Mouse (Mus musculus) cerebellum, adult 11 months (tissue): ENCODE data around the gene Arhgef10l.

Experiments used
- DNase-seq: peaks from one replicate; pipeline ENCODE4 v3.0.0; 2022

Gene Arhgef10l

DNA sequence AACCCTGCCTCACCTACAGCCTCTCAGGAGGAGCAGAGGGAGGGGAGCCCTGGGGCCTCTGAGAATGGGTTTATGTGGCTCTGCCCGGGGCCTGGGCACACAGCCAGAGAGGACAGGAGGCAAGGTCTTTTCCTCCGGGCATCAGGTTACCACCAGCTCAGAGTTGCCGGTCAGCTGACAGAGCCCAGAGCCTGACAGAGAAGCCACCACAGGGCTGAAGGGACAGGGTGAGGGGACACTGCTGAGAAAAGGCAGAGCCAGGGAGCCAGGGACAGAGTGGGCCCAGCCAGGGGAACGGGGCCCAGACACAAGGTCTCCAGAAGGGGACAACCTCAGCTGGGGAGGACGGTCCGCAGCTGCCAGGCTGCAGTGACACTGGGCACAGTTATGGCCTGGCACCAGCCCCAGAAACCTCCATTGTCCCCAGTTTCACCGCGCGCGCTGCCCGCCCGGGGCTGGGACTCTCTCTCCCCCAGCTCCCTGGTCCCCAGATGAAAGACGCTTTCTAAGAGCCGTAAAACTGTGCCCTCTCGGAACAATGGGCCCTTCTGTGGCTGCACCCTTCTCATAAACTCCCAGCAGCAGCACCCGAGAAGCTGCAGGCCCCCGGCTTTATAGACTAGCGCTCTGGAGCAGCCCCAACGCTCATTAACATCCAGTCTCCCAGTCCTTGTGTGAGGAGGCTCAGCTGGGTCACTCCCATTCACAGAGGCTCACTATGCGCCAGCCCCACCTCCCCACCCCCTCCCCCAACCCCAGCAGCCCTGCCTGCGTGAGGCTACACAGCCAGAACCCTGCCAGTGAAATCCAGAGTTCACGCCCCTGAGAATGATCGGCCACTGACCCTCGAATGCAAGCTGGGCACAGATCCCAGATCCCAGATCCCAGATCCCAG is 7.9 kb downstream of the Arhgef10l start:
- DNase-seq: no peak

- DNase-seq: no peak
These were observed 9.3 kb downstream of the Arhgef10l start for GRCm38 (mm10) chr4:140656529-140656928.

DNA sequence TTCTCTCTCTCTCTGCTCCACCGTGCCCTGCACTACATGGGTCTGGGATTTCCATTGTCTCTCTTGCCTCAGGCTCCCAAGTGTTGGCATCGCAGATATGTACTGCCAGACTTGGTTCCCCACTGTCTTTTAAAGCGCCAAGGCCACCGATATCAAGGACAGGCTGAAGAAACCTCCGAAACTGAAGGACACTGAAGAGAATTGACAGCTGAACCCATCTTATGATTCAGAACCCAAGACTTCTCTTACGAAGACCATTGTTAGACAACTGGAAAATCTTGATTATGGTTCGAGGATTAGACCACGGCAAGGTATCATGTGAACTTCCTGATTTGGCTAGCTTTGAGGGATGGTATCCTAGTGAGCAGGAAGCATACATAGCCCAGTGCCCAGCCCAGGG is 11.0 kb downstream of the Arhgef10l start:
- no peak for DNase-seq

DNA sequence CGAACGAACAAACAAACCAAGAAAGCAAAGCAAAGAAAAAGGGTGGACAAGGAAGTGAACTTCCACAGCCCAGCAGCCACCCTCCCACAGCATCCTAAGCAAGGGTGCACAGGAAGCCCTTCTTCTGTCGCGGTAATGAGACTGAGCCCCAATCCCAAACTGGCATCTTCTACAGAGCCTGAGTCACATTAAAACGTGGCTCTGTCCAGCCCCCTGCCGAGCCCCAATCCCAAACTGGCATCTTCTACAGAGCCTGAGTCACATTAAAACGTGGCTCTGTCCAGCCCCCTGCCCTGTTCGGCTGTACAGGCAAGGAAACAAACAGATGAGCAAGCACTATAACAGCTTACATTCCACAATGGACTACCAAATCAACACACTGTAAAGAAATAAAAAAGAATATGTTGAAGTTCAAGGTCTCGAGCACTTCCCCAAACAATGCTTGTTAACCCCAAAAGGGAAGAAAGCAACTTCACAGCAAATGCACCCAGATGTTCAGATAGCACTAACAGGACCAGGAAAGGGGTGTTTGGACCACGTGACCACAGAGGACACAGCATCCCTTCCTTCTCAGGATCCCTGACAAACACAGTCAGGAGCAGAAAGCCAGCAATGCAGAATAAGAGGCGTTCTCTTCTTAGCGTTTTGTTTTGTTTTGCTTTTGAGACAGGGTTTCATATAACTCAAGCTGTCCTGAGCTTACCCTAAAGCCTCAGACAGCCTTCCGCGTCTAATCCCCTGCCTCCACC is 11.8 kb downstream of the Arhgef10l start:
- no peak for DNase-seq

GRCm38 (mm10) chr4:140649731-140650130 is 16.1 kb downstream of the Arhgef10l start:
- no peak for DNase-seq

DNA sequence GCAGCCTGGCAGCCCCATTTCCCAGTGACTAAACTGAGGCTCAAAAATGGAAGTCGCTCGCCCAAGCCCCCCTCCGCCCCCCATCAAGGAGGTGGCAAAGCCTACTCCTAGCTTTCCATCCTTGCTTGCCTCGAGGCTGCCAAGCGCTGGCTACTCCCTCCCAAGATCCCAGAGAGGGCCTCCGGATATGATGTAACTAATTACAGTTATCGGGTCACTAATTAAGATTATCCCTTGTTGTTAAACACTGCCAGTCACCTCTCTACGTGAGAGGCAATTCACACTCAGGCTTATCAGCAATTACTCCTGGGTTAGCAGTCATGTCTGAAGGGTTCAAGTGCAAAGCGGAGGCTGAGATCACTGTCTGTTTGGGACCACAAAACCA is 16.6 kb downstream of the Arhgef10l start:
- no peak for DNase-seq

GRCm38 (mm10) chr4:140648443-140649206 is 17.2 kb downstream of the Arhgef10l start:
- DNase-seq: peak; percentile 64

GRCm38 (mm10) chr4:140647711-140648421 is 17.9 kb downstream of the Arhgef10l start:
- peak; percentile 82 for DNase-seq

GRCm38 (mm10) chr4:140645638-140646037 is 20.2 kb downstream of the Arhgef10l start:
- no peak for DNase-seq

DNA sequence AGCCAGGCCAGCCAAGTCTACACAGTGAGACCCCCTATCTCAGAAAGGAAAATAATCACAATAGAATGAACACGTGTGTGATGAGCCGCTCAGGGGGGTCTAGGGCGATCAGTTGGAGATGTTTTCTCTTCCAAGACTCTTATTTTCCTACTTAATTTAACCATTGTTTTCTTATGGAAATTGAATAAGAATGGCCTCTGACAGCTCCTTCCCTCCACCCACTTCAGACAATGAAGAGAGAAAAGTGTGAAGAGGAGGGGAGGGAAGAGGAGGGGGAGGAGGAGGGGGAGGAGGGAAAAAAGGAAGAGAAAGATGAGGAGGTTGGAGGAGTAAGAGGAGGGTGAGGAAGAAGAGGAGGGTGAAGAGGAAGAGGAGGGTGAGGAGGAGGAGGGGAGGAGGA is 21.1 kb downstream of the Arhgef10l start:
- no peak for DNase-seq

GRCm38 (mm10) chr4:140644276-140644675 is 21.5 kb downstream of the Arhgef10l start:
- no peak for DNase-seq

DNA sequence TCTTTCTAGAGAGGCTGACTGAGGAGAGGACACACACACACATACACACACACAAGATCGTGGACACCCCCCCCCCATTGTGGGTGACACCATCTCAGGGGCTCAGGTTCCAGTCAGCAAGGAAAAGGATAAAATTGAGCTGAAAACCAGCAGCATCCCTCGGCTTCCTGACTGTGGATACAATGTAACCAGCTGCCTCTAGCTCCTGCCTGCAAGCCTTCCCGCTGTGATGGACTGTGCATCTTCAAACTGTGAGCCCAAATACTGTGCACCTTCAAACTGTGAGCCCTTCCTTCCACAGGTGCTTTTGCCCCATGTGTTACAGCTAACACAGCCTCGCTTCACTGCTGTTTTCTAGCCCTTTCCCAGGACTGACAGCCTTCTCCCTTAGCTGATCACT is 23.4 kb downstream of the Arhgef10l start:
- no peak for DNase-seq

GRCm38 (mm10) chr4:140641414-140641918 is 24.3 kb downstream of the Arhgef10l start:
- peak; percentile 69 for DNase-seq

- no peak for DNase-seq
These were observed 25.1 kb downstream of the Arhgef10l start for GRCm38 (mm10) chr4:140640668-140641067.

DNA sequence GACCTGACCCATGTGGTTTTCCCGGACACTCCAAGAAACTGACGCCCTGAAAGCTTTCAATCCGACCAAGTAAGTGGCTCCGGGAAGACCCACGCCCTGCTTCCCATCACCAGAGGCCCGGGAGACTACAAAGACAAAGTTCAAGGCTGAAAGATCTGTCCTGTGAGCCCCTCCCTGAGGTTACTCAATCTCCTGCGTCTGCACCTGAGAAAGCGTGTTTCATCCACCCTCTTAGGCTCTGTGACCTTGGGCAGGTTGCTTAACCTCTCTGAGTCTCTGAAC is 25.6 kb downstream of the Arhgef10l start:
- DNase-seq: no peak

DNA sequence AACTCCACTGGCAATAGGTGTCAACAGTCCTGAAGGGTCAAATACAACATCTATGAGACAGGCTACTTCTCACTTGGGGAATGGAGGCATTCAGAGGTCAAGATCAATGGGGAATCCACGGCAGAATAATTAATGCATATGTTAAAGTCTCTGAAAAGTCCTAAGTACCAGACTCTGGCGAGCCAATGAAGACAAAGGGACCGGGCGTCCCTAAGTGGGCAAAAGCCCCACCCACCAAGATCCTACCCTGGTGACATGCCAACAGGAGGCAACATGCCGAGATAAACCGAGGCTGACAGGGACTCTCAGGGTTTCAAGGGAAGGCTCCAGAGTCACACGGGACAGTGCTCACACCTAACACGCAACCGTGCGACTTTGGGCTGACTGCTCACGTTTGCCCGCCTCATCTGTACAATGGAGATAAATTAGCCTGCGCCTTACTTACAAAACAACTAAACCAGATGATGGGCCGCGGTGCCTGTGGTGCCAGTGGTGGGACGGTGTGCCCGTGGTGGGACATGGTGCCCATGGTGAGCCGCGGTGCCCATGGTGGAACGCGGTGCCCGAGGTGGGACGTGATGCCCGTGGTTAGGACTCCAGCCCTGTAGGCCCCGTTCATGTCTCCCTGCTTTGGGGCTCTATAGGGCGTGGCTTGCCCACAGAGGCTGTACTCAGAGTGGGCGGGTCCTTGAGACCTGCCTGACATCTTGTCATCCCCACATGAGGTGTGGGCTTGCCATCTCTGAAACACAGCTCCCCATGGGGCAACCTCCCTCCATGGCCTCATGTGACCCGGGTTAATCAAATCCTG is 26.2 kb downstream of the Arhgef10l start:
- no peak for DNase-seq

GRCm38 (mm10) chr4:140638591-140638990 is 27.2 kb downstream of the Arhgef10l start:
- DNase-seq: no peak

DNA sequence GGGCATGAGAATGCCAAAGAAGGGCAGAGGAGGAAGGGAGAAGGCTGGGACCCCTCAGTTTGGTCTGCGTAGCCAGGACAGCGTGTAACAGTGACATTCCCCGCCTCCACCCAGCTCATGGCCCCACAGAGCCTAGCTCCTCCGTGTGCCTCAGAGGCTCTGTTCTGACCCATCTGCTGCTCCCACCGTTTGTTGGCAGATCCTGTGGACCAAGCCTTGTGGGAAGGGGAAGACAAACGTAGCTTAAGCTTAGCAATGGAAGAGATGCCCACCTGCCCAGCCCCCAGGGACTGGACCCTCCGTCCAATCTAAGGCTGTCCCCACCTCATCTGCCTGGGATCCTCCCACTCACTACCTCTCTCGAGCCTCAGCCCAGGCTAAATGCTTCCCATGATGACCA is 28.5 kb downstream of the Arhgef10l start:
- no peak for DNase-seq

DNA sequence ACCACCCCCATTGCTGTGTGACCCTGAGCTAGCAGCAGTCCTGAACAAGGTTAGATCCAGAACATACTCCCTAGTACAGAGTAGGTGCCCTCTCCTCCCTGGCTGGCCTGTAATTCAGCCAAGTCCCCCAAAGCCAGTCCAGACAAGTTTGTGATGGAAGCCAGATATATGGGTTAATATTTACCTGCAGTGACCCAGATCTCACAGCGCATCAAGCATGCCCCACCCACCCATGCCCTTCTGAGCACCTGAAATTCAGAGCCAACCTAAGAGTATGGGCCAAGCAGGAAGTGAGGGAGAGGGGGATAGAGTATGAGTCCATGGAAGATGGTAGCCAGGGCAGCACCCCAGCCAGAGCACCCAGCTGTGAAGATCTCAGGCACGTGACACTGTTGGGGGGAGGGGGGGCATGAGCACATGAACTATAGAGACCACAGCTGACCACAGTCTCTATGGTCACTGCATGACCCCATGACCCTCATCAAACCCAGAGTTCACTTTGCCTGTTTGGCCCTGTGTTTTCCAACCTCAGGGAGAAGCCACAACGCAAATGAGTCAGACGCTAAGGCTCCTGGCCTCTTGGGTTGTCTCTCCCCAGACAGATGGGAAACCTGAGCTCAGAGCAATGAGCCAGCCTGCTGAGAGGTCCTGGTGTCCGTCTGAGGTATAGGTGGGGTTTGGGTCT is 29.4 kb downstream of the Arhgef10l start:
- no peak for DNase-seq

- no peak for DNase-seq
These were observed 30.9 kb downstream of the Arhgef10l start for GRCm38 (mm10) chr4:140634861-140635388.

GRCm38 (mm10) chr4:140631276-140631849 is 34.4 kb downstream of the Arhgef10l start:
- DNase-seq: no peak
